Mouse (Mus musculus): Measurements from ENCODE around the gene Hist1h2bh. TPM values are rescaled to one million over a fixed set of nuclear protein-coding genes. Genes with fewer than 3 reads are reported as not detected.
"Not testable (repeated sequence)": the region's sequence is repeated elsewhere in the genome, so short reads cannot be mapped to it uniquely, and the experiment has no call there.

Hist1h2bh gene
- polyA plus RNA-seq, 1 experiment = 5.1 TPM

DNA sequence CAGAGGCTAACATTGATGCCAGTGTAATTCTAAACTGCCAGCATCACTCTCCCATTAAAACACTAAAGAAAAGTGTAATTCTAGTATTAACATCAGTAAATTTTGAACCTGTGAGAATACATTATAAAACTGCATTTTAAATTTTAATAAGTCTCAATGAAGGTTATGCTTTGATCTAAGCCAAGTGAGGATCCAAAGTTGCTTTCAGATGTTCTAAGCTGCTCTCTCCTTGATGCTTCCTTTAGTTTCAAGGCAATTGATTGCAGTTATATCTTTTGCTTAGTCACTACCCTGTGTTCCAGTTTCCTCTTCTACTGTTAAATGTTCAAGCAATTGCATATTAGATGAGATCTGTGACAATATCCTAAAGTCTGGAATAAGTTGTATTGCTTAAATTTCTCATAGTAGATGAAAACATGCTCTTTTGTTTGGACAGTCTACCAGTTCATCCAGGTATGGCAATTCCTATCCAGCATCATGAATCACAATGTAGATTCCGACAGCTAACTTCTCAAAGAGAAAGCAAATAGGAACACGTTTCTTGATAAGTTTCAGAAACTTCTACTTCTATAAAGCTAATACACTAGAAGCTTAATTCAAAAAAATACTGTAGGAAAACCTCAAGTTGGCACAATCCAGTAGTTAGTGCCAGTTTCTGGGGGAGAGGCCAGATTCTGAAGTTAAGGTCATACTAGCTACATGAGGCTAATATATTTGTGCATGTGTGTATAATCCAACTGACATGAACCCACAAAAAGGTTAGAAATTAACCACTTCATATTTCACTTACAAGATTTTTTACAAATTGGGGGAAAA, 29.2 kb upstream of the Hist1h2bh start:
- TF ChIP-seq CTCF (IDR thresholded peaks at IDR 0.05; ENCODE audit: extremely low read depth, insufficient read length, insufficient replicate concordance, low read depth, low read length) = no peak
- TF ChIP-seq POLR2A (IDR thresholded peaks at IDR 0.05; ENCODE audit: low read depth, low read length) = no peak
- no peaks in the 10 kb centered on the region for H3K4me1 ChIP-seq (ENCODE audit: control insufficient read depth, insufficient read depth, insufficient read length, low read length)
- 20% methylated on average over 2 of the region's 2 CpGs for WGBS
- H3K4me3 ChIP-seq (ENCODE audit: low read depth, low read length) = no peak overlapping the region
- no peak overlapping the region; the same call in 1 of the 2 replicates for H3K27ac ChIP-seq (ENCODE audit: insufficient read depth, low read depth, low read length)
- no peaks in the 10 kb centered on the region for H3K36me3 ChIP-seq (ENCODE audit: control insufficient read depth, insufficient read depth, low read length)
- H3K27me3 ChIP-seq (ENCODE audit: control insufficient read depth, insufficient read depth, low read length) = no peaks in the 10 kb centered on the region

DNA sequence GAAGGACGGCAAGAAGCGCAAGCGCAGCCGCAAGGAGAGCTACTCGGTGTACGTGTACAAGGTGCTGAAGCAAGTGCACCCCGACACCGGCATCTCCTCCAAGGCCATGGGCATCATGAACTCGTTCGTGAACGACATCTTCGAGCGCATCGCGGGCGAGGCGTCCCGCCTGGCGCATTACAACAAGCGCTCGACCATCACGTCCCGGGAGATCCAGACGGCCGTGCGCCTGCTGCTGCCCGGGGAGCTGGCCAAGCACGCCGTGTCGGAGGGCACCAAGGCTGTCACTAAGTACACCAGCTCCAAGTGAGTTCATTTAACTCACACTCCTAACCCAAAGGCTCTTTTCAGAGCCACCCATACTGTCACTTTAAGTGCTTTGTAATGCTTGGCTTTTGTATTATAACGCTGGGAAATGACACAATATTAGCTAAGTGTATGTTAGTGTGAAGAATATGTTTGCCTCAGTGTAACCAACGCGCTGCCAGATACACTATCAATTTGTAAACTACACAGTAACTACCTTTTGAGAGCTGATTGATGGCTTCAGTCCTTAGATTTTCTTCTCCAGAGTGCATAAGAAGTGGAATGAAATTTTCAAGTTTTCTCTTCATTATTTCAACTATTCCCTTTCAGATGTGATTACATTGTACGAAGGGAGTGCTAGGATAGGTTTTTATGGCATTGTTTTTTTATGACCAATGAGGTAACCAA, 28.5 kb upstream of the Hist1h2bh start:
- Histone ChIP-seq H3K27ac (ENCODE audit: insufficient read depth, low read depth, low read length) (peak overlapping the region; percentile 90), H3K4me3 (ENCODE audit: low read depth, low read length) (peak overlapping the region; percentile 64)
- not testable (repeated sequence) for H3K4me1 ChIP-seq (ENCODE audit: control insufficient read depth, insufficient read depth, insufficient read length, low read length); H3K36me3 ChIP-seq (ENCODE audit: control insufficient read depth, insufficient read depth, low read length); H3K27me3 ChIP-seq (ENCODE audit: control insufficient read depth, insufficient read depth, low read length)
- WGBS = under 1% methylated on average over 19 of the region's 34 CpGs

DNA sequence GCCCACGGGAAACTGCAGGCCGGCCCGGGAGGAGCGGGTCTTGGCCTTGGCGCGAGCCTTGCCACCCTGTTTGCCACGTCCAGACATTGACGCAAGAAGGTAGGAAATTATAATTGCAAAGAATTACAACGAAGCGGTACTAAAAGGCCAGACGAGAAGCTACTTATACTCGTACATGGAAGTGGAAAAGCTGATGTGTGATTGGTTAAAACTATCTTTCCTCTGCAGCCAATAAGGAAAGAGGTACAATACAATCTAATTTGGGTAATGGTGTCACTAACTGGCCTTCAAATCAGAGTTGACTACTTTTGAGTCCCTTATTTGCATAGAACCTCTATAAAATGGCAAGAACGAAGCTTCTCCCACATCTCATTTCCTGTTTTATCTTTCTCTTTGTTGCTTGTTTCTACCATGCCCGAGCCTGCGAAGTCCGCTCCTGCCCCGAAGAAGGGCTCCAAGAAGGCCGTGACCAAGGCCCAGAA, 27.9 kb upstream of the Hist1h2bh start, which contains the start of the genes Hist1h2ae and Hist1h2bg:
Gene Hist1h2ae, minus strand, starts transcription at position 199 of the 482 bp plus-strand sequence.
Gene Hist1h2bg, plus strand, starts transcription at position 375 of the 482 bp plus-strand sequence.
- TF ChIP-seq CTCF (IDR thresholded peaks at IDR 0.05; ENCODE audit: extremely low read depth, insufficient read length, insufficient replicate concordance, low read depth, low read length) (no peak), POLR2A (IDR thresholded peaks at IDR 0.05; ENCODE audit: low read depth, low read length) (no peak; the same call in 1 of the 2 replicates)
- Histone ChIP-seq H3K27ac (ENCODE audit: insufficient read depth, low read depth, low read length) (peak within 1 kb of the TSS; percentile 90), H3K4me3 (ENCODE audit: low read depth, low read length) (peak within 1 kb of the TSS; percentile 69), H3K36me3 (ENCODE audit: control insufficient read depth, insufficient read depth, low read length) (no peaks in the 10 kb centered on the region), H3K27me3 (ENCODE audit: control insufficient read depth, insufficient read depth, low read length) (no peaks in the 10 kb centered on the region), H3K4me1 (ENCODE audit: control insufficient read depth, insufficient read depth, insufficient read length, low read length) (no peaks in the 10 kb centered on the region)
- WGBS = 0% methylated on average over 18 of the region's 18 CpGs

DNA sequence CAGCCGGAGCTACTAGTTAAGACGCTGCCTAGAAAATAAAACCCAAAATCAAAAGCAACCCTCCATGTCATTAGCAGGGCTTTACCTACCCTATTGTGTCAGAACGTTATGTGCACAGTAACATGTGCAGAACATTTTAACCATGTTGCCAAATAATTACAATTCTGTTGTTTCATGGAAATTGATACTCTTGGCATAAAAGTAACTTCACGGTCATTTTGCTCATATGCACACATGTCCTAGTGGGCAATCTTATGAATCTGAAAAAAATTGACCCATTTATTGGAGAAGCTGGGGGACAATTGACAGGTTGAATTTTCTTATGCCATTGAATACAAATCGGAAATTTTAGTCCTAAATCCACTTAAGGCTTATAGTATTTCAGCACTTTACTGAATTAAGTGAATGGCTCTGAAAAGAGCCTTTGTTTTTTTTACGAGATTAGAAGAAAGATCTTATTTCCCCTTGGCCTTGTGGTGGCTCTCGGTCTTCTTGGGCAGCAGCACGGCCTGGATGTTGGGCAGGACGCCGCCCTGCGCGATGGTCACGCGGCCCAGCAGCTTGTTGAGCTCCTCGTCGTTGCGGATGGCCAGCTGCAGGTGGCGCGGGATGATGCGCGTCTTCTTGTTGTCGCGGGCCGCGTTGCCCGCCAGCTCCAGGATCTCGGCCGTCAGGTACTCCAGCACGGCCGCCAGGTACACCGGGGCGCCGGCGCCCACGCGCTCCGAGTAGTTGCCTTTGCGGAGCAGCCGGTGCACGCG, 27.2 kb upstream of the Hist1h2bh start:
- H3K36me3 ChIP-seq (ENCODE audit: control insufficient read depth, insufficient read depth, low read length); H3K27me3 ChIP-seq (ENCODE audit: control insufficient read depth, insufficient read depth, low read length); H3K4me1 ChIP-seq (ENCODE audit: control insufficient read depth, insufficient read depth, insufficient read length, low read length): not testable (repeated sequence)
- peak overlapping the region; percentile 85 for H3K27ac ChIP-seq (ENCODE audit: insufficient read depth, low read depth, low read length)
- peak overlapping the region; percentile 69 for H3K4me3 ChIP-seq (ENCODE audit: low read depth, low read length)
- WGBS = under 1% methylated on average over 28 of the region's 41 CpGs

DNA sequence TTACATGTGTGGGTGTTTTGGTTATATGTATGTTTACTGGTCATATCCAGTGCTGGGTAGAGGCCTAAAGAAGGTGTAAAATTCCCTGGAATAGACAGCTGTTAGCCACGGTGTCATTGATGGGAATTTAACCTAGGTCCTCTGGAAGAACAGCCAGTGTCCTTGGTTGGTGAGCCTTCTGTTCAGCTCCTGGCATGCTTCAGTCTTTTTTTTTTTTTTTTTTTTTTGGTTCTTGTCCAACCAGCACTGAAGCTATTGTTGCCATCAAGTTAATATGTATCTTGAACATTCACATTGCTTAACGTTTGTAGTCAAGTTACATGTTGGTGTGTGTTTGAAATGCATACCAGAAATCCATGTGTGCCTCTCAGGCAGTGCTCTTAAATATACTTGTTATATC, 21.3 kb upstream of the Hist1h2bh start:
- no peak overlapping the region for H3K27ac ChIP-seq (ENCODE audit: insufficient read depth, low read depth, low read length)
- H3K4me3 ChIP-seq (ENCODE audit: low read depth, low read length) = no peak overlapping the region
- no peaks in the 10 kb centered on the region for H3K27me3 ChIP-seq (ENCODE audit: control insufficient read depth, insufficient read depth, low read length)
- H3K4me1 ChIP-seq (ENCODE audit: control insufficient read depth, insufficient read depth, insufficient read length, low read length) = peaks cover 2% of the 10 kb centered on the region; the same call in 1 of the 2 replicates
- TF ChIP-seq POLR2A (IDR thresholded peaks at IDR 0.05; ENCODE audit: low read depth, low read length) (no peak), CTCF (IDR thresholded peaks at IDR 0.05; ENCODE audit: extremely low read depth, insufficient read length, insufficient replicate concordance, low read depth, low read length) (no peak)
- no peaks in the 10 kb centered on the region for H3K36me3 ChIP-seq (ENCODE audit: control insufficient read depth, insufficient read depth, low read length)
- WGBS = 69% methylated on average over 2 of the region's 2 CpGs

DNA sequence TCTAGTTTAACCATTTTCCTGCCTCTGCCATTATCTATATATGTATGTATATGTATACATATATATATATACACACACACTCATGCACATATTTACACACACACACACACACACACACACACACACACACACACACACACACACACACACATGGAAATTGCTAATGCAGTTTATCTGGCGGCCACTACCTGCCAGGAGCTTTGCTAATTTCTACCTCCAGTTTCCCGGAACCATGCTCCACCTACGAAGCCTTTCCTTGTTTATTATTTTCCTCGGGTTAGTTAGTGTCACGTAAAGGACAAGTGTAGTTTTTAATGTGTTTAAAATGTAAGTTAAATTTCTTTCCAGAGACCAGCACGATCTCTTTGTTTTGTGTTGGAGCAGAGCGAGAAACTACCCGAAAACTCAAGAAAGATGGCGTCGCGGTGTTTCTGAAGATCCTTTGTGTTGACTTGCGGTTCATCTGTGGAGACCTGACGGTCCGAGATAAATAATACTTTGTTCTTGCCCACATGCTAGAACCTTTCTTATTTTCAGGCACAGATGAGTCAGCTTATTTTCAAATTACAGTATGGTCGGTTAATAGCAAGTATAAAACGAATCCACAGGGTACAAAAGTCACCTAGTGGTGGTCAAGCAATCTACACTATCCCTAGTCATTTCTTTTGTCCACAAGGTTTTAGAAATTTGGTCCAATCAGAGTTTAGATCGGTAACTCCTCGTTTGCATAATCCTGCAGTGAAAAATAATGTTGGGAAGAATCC, 19.7 kb upstream of the Hist1h2bh start:
- WGBS = under 1% methylated on average over 18 of the region's 18 CpGs
- H3K27me3 ChIP-seq (ENCODE audit: control insufficient read depth, insufficient read depth, low read length) = no peaks in the 10 kb centered on the region
- H3K27ac ChIP-seq (ENCODE audit: insufficient read depth, low read depth, low read length) = peak overlapping the region; percentile 93
- TF ChIP-seq POLR2A (IDR thresholded peaks at IDR 0.05; ENCODE audit: low read depth, low read length) (no peak), CTCF (IDR thresholded peaks at IDR 0.05; ENCODE audit: extremely low read depth, insufficient read length, insufficient replicate concordance, low read depth, low read length) (no peak)
- peak overlapping the region; percentile 39 for H3K4me3 ChIP-seq (ENCODE audit: low read depth, low read length)
- no peaks in the 10 kb centered on the region for H3K36me3 ChIP-seq (ENCODE audit: control insufficient read depth, insufficient read depth, low read length)
- H3K4me1 ChIP-seq (ENCODE audit: control insufficient read depth, insufficient read depth, insufficient read length, low read length) = peaks cover 2% of the 10 kb centered on the region; the same call in 1 of the 2 replicates
